Mouse (Mus musculus): ENCODE measurements around the gene Pla2g4e.

DNA sequence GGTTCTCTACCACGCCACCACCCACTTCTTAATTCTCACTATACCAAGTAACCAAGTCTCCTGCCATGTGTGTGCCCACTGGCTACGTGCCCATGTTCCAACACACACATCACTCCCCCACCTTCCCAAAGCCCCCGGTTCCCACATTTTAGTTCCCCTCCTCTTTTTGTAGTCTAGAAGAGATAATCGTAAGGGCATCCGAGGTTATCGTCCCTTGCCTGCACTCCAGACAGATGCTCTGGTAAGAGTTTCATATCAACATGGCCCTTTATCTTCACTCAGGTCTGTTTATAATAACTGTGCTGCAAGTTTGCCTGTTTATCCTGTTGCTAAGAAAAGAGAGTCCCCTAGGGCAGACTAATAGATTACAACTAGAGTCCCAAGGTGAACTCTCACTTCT is 127.8 kb downstream of the Pla2g4e start:
- TF ChIP-seq TAL1 (conservative IDR thresholded peaks at IDR 0.05; ENCODE audit: low read depth, low read length): no peak
- no peak for TF ChIP-seq GATA1 (IDR thresholded peaks at IDR 0.05; ENCODE audit: borderline replicate concordance, low read length)
- no peak for TF ChIP-seq CTCF (IDR thresholded peaks at IDR 0.05; ENCODE audit: low read depth, low read length)
- TF ChIP-seq POLR2AphosphoS5 (IDR thresholded peaks at IDR 0.05; ENCODE audit: insufficient replicate concordance, low read depth, low read length): no peak
- no peak for TF ChIP-seq GATA2 (IDR thresholded peaks at IDR 0.05; ENCODE audit: borderline replicate concordance, low read depth, low read length)
